Mouse (Mus musculus): ENCODE measurements around the gene Ptms.

DNA sequence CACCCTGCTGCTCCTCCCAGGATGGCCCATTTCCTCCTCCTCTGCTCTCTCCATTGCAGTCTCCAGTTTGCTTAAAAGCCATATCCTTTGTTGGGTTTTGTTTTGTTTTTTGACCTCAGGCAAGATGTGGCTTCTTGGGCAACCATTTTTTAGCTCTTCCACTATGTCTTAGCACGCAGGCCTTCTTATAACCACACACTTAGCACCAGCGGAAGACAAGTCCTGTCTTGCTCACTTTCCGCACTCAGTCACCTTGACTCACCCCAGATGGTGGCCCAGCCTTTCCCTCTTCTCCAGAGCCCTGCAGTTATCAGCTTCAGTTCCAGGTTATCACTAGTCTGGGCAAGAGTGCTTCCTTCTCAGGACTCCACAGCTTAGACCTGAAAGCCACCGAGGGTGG lies 35.3 kb upstream of the Ptms start:
- no peak for TF ChIP-seq CTCF (IDR thresholded peaks at IDR 0.05; ENCODE audit: extremely low read depth, insufficient read length, insufficient replicate concordance, low read depth, low read length)
- TF ChIP-seq POLR2A (IDR thresholded peaks at IDR 0.05; ENCODE audit: low read depth, low read length) = no peak

All from small intestine, adult 2 months (tissue).